Mouse (Mus musculus): ENCODE data around the gene Rplp0. TPM values are rescaled to one million over a fixed set of nuclear protein-coding genes. Genes with fewer than 3 reads are reported as not detected.
A peak's percentile ranks its signal among the peaks of the same experiment; 100 is the strongest.

Rplp0 gene
- polyA plus RNA-seq, 1 experiment from 2014 or later, result 2,436 TPM

DNA sequence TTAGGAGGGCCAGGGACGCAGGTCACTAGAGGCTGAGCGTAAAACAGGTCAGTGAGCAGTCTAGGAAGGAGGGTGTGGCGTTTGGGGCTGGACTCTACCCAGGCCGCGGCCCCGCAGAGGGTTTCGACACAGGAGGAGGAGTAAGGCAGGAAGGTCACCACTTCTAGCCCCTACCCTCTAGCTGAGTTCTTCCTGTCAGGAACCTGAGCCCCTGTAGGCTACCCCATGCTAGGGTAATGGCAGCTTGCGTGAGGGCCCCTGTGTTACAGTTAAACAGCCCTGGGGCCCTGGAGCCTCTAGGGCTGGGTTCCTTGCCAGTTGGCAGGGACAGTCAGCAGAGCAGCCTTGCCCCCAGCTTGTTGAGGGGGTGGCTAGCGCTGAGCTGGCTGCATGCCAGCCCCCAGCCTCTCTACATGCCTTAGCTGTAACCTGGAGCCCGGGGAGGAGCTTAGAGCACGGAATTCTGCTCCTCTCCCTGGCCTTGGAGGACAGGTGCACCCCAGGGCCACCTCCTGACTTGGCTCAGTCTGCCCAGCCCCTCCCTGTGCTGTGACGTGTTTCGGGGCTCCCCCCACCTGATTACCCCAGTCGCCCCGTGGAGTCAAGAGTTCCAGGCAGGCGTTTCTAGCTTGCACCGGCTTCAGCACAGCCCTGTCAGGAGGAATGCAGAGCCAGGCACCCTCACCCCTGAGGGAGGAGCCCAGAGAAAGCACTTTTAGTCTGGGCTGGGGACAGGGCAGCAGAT lies 15.6 kb upstream of the Rplp0 start:
- WGBS, result 51% methylated on average over 17 of the region's 17 CpGs
- DNase-seq (ENCODE audit: low spot score) (no peak), ATAC-seq (replicated peaks; ENCODE audit: low FRiP score) (peak; percentile 69)
- Histone ChIP-seq H3K4me2 (peak overlapping the region; percentile 75), H3K36me3 (ENCODE audit: control insufficient read depth, insufficient read depth, low read length) (peaks cover 19% of the 10 kb centered on the region; the same call in 1 of the 2 replicates), H3K4me1 (replicated peaks; ENCODE audit: control insufficient read depth, insufficient read depth, low read length) (peaks cover 30% of the 10 kb centered on the region), H3K4me3 (ENCODE audit: low read depth, low read length) (no peak overlapping the region), H3K9me3 (ENCODE audit: control insufficient read depth, low read length) (no peaks in the 10 kb centered on the region), H3K27ac (ENCODE audit: low read depth, low read length) (peak overlapping the region; percentile 85), H3K27me3 (replicated peaks; ENCODE audit: control insufficient read depth, insufficient read depth, low read length) (no peaks in the 10 kb centered on the region), H3K9ac (ENCODE audit: low read depth, low read length) (peak overlapping the region; percentile 31; the same call in 1 of the 2 replicates)

- no peak overlapping the region for H3K9ac ChIP-seq (ENCODE audit: low read depth, low read length)
- WGBS, result 67% methylated on average over 18 of the region's 18 CpGs
- no peaks in the 10 kb centered on the region for H3K9me3 ChIP-seq (ENCODE audit: control insufficient read depth, low read length)
- H3K27me3 ChIP-seq (replicated peaks; ENCODE audit: control insufficient read depth, insufficient read depth, low read length), result no peaks in the 10 kb centered on the region
- H3K36me3 ChIP-seq (ENCODE audit: control insufficient read depth, insufficient read depth, low read length), result peaks cover 23% of the 10 kb centered on the region; the same call in 1 of the 2 replicates
- H3K27ac ChIP-seq (ENCODE audit: low read depth, low read length), result no peak overlapping the region
- no peak overlapping the region for H3K4me2 ChIP-seq
- H3K4me1 ChIP-seq (replicated peaks; ENCODE audit: control insufficient read depth, insufficient read depth, low read length), result peaks cover 24% of the 10 kb centered on the region
- H3K4me3 ChIP-seq (ENCODE audit: low read depth, low read length), result no peak overlapping the region
- DNase-seq (ENCODE audit: low spot score) (no peak), ATAC-seq (replicated peaks; ENCODE audit: low FRiP score) (no peak)
These were observed 14.5 kb upstream of the Rplp0 start for GRCm38 (mm10) chr5:115544655-115545185.

DNA sequence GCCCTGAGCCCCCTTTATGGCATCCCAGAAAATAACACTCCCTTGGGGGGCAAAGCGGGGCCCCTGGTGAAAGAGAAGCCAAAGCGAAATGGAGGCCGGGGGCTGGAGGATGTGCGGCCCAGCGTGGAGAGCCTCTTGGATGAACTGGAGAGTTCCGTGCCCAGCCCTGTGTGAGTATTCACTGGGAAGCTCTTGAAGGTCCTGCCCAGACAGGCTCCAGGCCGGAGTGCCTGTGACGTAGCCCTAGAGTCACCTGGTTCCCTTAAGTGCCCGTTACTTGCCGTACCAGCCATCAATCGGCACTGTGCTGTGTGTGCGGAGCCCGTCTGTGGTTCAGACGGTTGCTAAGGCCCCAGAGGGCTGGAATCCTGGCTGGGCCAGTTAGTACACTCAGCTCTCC lies 13.6 kb upstream of the Rplp0 start:
- no peak overlapping the region for H3K27ac ChIP-seq (ENCODE audit: low read depth, low read length)
- no peak for DNase-seq (ENCODE audit: low spot score)
- no peak overlapping the region for H3K4me2 ChIP-seq
- no peak overlapping the region for H3K4me3 ChIP-seq (ENCODE audit: low read depth, low read length)
- H3K36me3 ChIP-seq (ENCODE audit: control insufficient read depth, insufficient read depth, low read length), result peaks cover 25% of the 10 kb centered on the region; the same call in 1 of the 2 replicates
- no peaks in the 10 kb centered on the region for H3K27me3 ChIP-seq (replicated peaks; ENCODE audit: control insufficient read depth, insufficient read depth, low read length)
- 88% methylated on average over 14 of the region's 14 CpGs for WGBS
- no peak overlapping the region for H3K9ac ChIP-seq (ENCODE audit: low read depth, low read length)
- no peaks in the 10 kb centered on the region for H3K9me3 ChIP-seq (ENCODE audit: control insufficient read depth, low read length)
- peaks cover 24% of the 10 kb centered on the region for H3K4me1 ChIP-seq (replicated peaks; ENCODE audit: control insufficient read depth, insufficient read depth, low read length)
- ATAC-seq (replicated peaks; ENCODE audit: low FRiP score), result no peak

DNA sequence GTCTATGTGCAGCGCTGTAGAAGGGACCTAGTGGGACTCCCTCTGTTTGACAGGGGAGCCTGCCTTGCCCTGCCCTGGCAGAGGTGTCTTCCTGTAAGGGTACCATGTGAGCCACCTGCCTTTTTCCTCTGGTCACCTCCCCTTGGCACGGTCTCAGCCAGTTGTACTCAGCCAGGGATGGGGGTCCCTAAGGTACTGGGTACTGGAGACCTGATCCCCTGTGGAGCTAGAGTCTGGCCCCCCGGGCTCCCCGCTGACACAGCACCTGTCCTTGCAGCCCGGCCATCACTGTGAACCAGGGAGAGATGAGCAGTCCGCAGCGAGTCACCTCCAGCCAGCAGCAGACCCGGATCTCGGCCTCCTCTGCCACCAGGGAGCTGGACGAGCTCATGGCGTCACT lies 12.7 kb upstream of the Rplp0 start:
- H3K27me3 ChIP-seq (replicated peaks; ENCODE audit: control insufficient read depth, insufficient read depth, low read length), result no peaks in the 10 kb centered on the region
- no peak overlapping the region for H3K4me2 ChIP-seq
- H3K27ac ChIP-seq (ENCODE audit: low read depth, low read length), result no peak overlapping the region; the same call in 1 of the 2 replicates
- no peak overlapping the region for H3K4me3 ChIP-seq (ENCODE audit: low read depth, low read length)
- peaks cover 24% of the 10 kb centered on the region for H3K4me1 ChIP-seq (replicated peaks; ENCODE audit: control insufficient read depth, insufficient read depth, low read length)
- no peak overlapping the region for H3K9ac ChIP-seq (ENCODE audit: low read depth, low read length)
- WGBS, result 85% methylated on average over 11 of the region's 11 CpGs
- H3K36me3 ChIP-seq (ENCODE audit: control insufficient read depth, insufficient read depth, low read length), result peaks cover 26% of the 10 kb centered on the region; the same call in 1 of the 2 replicates
- DNase-seq (ENCODE audit: low spot score), result no peak
- no peak for ATAC-seq (replicated peaks; ENCODE audit: low FRiP score)
- H3K9me3 ChIP-seq (ENCODE audit: control insufficient read depth, low read length), result no peaks in the 10 kb centered on the region

- DNase-seq (ENCODE audit: low spot score) (no peak), ATAC-seq (replicated peaks; ENCODE audit: low FRiP score) (no peak)
- Histone ChIP-seq H3K4me2 (no peak overlapping the region), H3K36me3 (ENCODE audit: control insufficient read depth, insufficient read depth, low read length) (peaks cover 30% of the 10 kb centered on the region; the same call in 1 of the 2 replicates), H3K9ac (ENCODE audit: low read depth, low read length) (0 out of 2 replicates have a peak overlapping the region, but pooled peaks have one; percentile 12), H3K27me3 (replicated peaks; ENCODE audit: control insufficient read depth, insufficient read depth, low read length) (no peaks in the 10 kb centered on the region), H3K27ac (ENCODE audit: low read depth, low read length) (no peak overlapping the region), H3K9me3 (ENCODE audit: control insufficient read depth, low read length) (no peaks in the 10 kb centered on the region), H3K4me1 (replicated peaks; ENCODE audit: control insufficient read depth, insufficient read depth, low read length) (peaks cover 23% of the 10 kb centered on the region), H3K4me3 (ENCODE audit: low read depth, low read length) (no peak overlapping the region)
- 71% methylated on average over 6 of the region's 6 CpGs for WGBS
These were observed 12.3 kb upstream of the Rplp0 start for GRCm38 (mm10) chr5:115547014-115547413.

DNA sequence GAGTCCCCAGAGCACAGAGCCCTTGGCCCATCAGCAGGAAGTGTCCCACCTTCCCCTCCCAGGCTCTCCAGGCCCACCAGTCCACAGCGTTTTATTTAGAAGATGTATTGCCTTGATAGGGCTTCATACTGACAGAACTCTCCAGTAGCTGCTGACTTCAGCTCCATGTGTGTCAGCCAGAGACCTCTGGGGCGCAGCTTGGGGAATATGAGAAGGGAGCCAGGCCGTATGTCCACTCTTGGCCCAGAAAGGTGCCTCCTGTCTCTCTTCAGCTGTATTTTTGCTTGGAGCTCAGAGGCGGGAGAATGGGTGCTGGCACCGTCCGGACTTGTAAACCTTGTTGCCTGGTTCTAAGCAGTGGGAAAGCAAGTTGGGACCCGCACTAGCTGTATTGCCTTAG lies 11.8 kb upstream of the Rplp0 start:
- H3K9ac ChIP-seq (ENCODE audit: low read depth, low read length), result no peak overlapping the region
- H3K4me1 ChIP-seq (replicated peaks; ENCODE audit: control insufficient read depth, insufficient read depth, low read length), result peaks cover 19% of the 10 kb centered on the region
- DNase-seq (ENCODE audit: low spot score), result no peak
- no peak overlapping the region for H3K4me2 ChIP-seq
- 87% methylated on average over 7 of the region's 7 CpGs for WGBS
- no peaks in the 10 kb centered on the region for H3K27me3 ChIP-seq (replicated peaks; ENCODE audit: control insufficient read depth, insufficient read depth, low read length)
- no peaks in the 10 kb centered on the region for H3K9me3 ChIP-seq (ENCODE audit: control insufficient read depth, low read length)
- H3K4me3 ChIP-seq (ENCODE audit: low read depth, low read length), result no peak overlapping the region
- H3K27ac ChIP-seq (ENCODE audit: low read depth, low read length), result no peak overlapping the region
- peaks cover 34% of the 10 kb centered on the region; the same call in 1 of the 2 replicates for H3K36me3 ChIP-seq (ENCODE audit: control insufficient read depth, insufficient read depth, low read length)
- ATAC-seq (replicated peaks; ENCODE audit: low FRiP score), result no peak

DNA sequence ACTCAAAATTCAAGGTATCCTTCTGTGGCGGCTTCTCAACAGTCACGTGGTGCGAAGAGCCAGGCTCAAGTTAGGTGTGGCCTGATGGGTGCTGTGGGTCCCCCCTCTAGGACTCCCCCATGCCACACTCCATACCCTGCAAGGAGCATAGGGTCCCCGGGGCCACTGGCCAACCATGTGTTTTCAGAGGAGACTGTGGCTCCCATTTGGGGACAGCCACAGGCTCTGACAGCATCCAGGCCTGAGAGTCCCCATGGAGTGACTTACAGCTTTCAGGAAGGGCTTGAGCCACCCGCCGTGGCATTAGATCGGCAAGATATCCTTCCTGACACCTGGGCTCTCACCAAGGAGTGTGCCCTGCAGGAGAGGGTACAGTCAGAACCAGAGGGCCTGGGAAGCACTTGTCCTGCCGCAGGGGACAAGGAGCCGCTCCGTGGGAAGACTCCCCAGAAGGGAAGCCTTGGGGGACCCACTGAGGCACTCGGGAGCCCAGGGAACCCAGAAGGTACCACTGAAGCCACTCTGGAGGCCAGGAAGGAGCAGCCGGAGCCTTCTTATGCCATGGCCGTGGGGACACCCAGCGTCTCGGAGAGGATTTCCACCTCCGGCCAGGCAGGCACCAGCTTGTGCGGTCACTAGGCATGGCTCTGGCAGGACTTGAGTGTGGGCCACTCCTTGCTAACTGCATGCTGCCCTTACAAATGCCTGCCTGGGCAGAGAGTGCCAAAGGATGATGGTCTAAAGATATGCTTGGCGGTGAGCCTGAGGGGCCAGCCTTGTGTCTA lies 10.6 kb upstream of the Rplp0 start:
- ATAC-seq (replicated peaks; ENCODE audit: low FRiP score), result no peak
- H3K27me3 ChIP-seq (replicated peaks; ENCODE audit: control insufficient read depth, insufficient read depth, low read length), result no peaks in the 10 kb centered on the region

GRCm38 (mm10) chr5:115550482-115551005 lies 8.7 kb upstream of the Rplp0 start:
- Histone ChIP-seq H3K4me1 (replicated peaks; ENCODE audit: control insufficient read depth, insufficient read depth, low read length) (no peaks in the 10 kb centered on the region; the same call in 1 of the 2 replicates), H3K27me3 (replicated peaks; ENCODE audit: control insufficient read depth, insufficient read depth, low read length) (no peaks in the 10 kb centered on the region), H3K4me3 (ENCODE audit: low read depth, low read length) (no peak overlapping the region), H3K27ac (ENCODE audit: low read depth, low read length) (no peak overlapping the region), H3K9me3 (ENCODE audit: control insufficient read depth, low read length) (no peaks in the 10 kb centered on the region), H3K4me2 (no peak overlapping the region), H3K36me3 (ENCODE audit: control insufficient read depth, insufficient read depth, low read length) (peaks cover 38% of the 10 kb centered on the region; the same call in 1 of the 2 replicates), H3K9ac (ENCODE audit: low read depth, low read length) (no peak overlapping the region)
- 78% methylated on average over 11 of the region's 11 CpGs for WGBS
- no peak for ATAC-seq (replicated peaks; ENCODE audit: low FRiP score)
- no peak for DNase-seq (ENCODE audit: low spot score)

More for the DNA sequence above, 10.6 kb upstream of the Rplp0 start:
- no peak overlapping the region for H3K4me3 ChIP-seq (ENCODE audit: low read depth, low read length)
- H3K9ac ChIP-seq (ENCODE audit: low read depth, low read length), result no peak overlapping the region
- peaks cover 6% of the 10 kb centered on the region for H3K4me1 ChIP-seq (replicated peaks; ENCODE audit: control insufficient read depth, insufficient read depth, low read length)
- H3K27ac ChIP-seq (ENCODE audit: low read depth, low read length), result no peak overlapping the region
- H3K4me2 ChIP-seq, result no peak overlapping the region
- 88% methylated on average over 18 of the region's 18 CpGs for WGBS
- no peaks in the 10 kb centered on the region for H3K9me3 ChIP-seq (ENCODE audit: control insufficient read depth, low read length)
- no peak for DNase-seq (ENCODE audit: low spot score)
- H3K36me3 ChIP-seq (ENCODE audit: control insufficient read depth, insufficient read depth, low read length), result peaks cover 40% of the 10 kb centered on the region; the same call in 1 of the 2 replicates

All from liver, embryonic 11.5 days (tissue).